Mouse (Mus musculus) left cerebral cortex, adult 11 months (tissue): Measurements from ENCODE around the gene Hist1h1t.
"Not testable (repeated sequence)": the region's sequence is repeated elsewhere in the genome, so short reads cannot be mapped to it uniquely, and the experiment has no call there.

Experiments
- DNase-seq: peaks from one replicate; pipeline ENCODE4 v3.0.0; 2022; ENCODE audit warnings: low spot score

Gene Hist1h1t

DNA sequence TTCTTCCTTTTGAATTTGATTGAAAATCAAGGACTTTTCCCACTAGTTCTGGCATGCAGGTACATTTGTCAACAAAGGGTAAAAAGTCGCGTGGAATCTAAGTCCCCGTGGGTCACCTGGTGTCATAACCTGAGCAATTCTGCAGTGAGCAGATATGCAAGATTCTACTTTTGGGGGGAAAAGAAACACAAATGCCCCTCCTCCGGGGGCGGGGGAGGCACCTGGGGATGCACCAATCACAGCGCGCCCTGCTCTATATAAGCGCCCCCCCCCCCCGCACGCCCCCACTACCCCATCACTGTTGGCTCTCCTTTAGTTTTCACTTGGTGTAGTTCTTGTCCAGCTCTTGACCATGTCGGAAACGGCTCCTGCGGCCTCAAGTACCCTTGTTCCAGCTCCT, at the start of gene Hist1h1t:
Gene Hist1h1t, plus strand, starts transcription at position 301 of the 400 bp plus-strand sequence.
- no peak for DNase-seq

DNA sequence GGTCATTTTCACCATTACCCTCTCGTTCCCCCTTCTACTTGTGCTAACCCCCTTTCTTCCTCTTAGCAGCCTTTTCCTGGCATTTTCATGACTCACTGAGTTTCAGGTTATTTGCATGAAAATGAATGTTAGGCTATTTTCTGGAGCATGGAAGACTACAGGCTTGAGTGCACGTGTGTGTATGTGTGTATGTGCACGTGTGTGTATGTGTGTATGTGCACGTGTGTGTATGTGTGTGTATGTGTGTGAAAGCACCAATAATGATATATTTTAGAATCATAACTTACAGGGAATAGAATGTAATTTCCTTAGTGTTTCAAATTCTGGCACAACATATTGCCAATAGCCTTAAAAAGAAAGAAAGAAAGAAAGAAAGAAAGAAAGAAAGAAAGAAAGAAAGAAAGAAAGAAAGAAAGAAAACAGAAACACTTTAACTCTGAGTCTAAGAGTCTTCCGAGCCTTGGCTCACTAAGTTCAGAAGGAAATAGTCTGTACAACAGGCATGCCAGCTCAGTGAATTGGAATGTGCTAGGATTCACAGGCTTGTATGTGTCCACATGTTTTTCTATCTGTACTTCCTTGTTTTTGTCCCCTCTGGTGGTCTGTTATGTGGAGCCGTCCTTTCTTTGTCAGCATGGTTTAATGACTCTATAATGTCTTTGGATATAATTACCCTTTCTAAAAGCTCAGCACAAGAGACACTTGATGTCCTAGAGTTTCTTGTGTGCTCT, 35.8 kb upstream of the Hist1h1t start:
- DNase-seq = no peak

GRCm38 (mm10) chr13:23662536-23662935, 33.1 kb upstream of the Hist1h1t start:
- no peak for DNase-seq

DNA sequence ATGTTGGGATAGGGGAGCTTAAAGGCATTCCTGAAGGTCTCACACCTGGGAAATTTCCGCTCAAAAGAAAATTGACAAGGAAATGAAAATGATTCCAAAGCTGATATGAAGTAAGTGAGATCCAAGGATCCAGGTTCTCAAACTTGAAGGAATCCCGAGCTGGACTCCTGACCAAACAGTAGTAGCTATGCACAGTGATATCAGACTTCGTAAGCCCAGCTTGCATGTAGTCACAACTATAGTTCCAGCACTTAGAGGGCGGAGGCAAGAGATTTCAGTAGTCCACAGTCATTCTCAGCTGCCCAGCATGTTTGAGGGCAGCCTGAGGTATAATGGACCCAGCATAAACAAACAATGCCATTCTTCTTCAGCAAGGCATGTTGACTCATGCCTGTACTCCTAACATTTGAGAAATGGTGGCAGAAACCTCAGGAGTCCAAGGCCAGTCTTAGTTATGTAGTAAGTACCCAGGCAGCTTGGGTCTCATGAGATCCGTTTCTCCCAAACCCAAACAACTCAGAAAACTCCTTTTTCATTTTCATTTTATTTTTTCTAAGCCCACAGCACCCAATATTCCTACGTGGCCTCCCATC, 13.5 kb upstream of the Hist1h1t start:
- no peak for DNase-seq

DNA sequence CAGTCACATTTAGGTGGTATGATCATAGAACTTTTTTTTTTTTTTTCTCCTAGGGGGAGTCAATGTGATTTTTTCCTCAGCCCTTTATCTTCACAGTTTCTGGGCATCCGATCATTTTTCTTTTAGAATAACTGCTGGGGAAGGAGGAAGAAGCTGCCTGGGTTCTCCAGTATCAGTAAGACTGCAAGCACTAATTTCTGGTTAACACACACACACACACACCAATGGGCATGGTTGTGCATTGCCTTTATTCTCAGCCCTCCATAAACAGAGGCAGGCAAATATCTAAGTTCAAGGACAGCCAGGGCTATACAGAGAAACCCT, 13.0 kb upstream of the Hist1h1t start:
- no peak for DNase-seq

DNA sequence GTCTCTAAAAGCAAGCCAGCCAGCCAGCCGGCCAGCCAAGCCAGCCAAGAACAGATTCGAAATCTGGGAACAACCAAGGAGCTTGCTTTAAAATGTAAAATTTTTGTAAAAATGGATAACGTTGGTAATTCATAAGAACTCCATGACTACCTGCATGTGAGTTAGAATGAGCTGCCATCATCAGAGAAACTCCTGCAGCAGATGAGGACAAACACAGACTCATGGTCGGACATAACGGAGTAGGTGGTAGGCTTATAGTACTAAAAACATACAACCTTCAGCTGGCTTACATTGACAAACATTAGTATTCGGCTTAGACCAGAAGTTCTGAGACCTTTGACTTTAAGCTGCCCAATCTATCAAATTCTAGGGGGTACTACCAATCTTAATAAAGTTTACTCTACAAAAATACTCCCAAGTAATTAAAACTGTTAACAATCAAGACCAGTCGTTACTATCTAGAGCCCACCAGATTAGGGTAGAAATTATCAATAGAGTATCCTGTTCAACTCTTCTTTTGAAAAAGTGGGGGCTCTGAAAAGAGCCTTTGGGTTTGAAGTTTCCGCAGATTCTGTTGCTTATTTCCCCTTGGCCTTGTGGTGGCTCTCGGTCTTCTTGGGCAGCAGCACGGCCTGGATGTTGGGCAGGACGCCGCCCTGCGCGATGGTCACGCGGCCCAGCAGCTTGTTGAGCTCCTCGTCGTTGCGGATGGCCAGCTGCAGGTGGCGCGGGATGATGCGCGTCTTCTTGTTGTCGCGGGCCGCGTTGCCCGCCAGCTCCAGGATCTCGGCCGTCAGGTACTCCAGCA, 12.5 kb upstream of the Hist1h1t start:
- not testable (repeated sequence) for DNase-seq

- peak; percentile 95 for DNase-seq
Measured at GRCm38 (mm10) chr13:23683755-23684281, 11.8 kb upstream of the Hist1h1t start, which contains the start of the genes Hist1h2ac and Hist1h2bc. Gene Hist1h2ac (minus strand): TSS chr13:23683948. Gene Hist1h2bc (plus strand): TSS chr13:23684199.

- not testable (repeated sequence) for DNase-seq
Measured at GRCm38 (mm10) chr13:23684295-23684945, 11.2 kb upstream of the Hist1h1t start.

GRCm38 (mm10) chr13:23685121-23685861, 10.3 kb upstream of the Hist1h1t start:
- no peak for DNase-seq

DNA sequence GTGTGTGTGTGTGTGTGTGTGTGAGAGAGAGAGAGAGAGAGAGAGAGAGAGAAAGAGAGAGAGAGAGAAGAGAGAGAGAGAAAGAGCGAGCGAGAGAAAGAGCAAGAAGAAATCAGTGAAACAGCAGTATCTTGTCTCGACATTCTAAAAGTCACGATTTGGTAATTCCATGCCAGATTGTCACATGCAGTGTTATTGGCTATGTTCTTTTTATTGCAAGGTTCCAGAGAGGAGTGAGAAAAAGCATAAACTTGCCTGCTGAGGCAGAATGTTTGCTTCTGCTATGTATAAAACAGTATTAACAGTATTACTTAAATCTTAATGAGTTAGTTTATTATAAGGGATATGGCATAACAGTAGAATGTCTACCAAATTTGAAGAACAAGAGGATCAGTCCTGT, 9.6 kb upstream of the Hist1h1t start:
- no peak for DNase-seq

- no peak for DNase-seq
Measured at GRCm38 (mm10) chr13:23687181-23687580, 8.4 kb upstream of the Hist1h1t start.

DNA sequence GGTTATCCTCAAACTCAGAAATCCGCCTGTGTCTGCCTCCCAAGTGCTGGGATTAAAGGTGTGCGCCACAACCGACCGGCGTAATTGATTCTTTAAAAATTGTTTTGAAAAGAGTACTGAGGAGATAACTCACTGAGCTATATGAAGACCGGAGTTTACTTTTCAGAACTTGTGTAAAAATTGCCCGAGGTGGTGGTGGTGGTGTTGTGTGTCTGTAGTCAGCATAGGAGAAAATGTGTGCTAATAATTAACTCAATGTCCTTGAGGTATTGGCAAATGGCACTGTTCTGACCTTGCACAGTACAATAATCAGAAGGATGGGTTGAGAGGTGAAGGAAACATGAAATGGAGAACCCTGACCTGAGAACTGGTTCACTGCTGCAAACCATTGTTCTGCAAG, 7.7 kb upstream of the Hist1h1t start:
- DNase-seq = no peak

- no peak for DNase-seq
Measured at GRCm38 (mm10) chr13:23688956-23689355, 6.7 kb upstream of the Hist1h1t start.

- no peak for DNase-seq
Measured at GRCm38 (mm10) chr13:23689459-23689858, 6.2 kb upstream of the Hist1h1t start.

- DNase-seq = no peak
Measured at GRCm38 (mm10) chr13:23693856-23694440, 1.7 kb upstream of the Hist1h1t start.

GRCm38 (mm10) chr13:23694956-23695355, 658 bp upstream of the Hist1h1t start:
- no peak for DNase-seq

DNA sequence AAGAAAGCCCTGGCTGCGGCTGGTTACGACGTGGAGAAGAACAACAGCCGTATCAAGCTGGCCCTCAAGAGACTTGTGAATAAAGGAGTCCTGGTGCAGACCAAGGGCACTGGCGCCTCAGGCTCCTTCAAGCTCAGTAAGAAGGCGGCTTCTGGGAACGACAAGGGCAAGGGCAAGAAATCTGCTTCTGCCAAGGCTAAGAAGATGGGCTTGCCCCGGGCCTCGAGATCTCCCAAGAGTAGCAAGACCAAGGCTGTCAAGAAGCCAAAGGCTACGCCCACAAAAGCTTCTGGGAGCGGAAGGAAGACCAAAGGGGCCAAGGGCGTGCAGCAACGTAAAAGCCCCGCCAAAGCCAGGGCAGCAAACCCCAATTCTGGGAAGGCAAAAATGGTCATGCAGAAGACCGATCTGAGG, 454 bp downstream of the Hist1h1t start:
- DNase-seq = no peak

GRCm38 (mm10) chr13:23697491-23698299, 2.1 kb downstream of the Hist1h1t start:
- DNase-seq = no peak

GRCm38 (mm10) chr13:23698300-23698693, 2.7 kb downstream of the Hist1h1t start, which contains the start of gene Hist1h4c:
Gene Hist1h4c (minus strand): TSS chr13:23698454.
- DNase-seq = peak; percentile 98

GRCm38 (mm10) chr13:23698996-23699395, 3.4 kb downstream of the Hist1h1t start:
- DNase-seq = no peak
